Mouse (Mus musculus) lung, adult 2 months (tissue): ENCODE results near the gene 2610507B11Rik.

Experiments
- CTCF ChIP-seq: fragments of 200-500 bp; IDR thresholded peaks from 2 replicates; pipeline ENCODE4 v1.5.1; 2011; ENCODE audit warnings: mild to moderate bottlenecking, low read length, control low read depth; ENCODE audit not compliant: insufficient read depth
- POLR2A ChIP-seq: fragments of 200-500 bp; IDR thresholded peaks from 2 replicates; pipeline ENCODE4 v1.6.1; 2011; ENCODE audit warnings: low read depth, mild to moderate bottlenecking, control low read depth, low read length, borderline replicate concordance; ENCODE audit errors: extremely low read depth

- TF ChIP-seq CTCF (no peak), POLR2A (no peak)
Observed at GRCm38 (mm10) chr11:78313662-78314061, 52.1 kb downstream of the 2610507B11Rik start.
